Mouse (Mus musculus): ENCODE measurements around the gene Cnnm4. TPM values are rescaled to one million over a fixed set of nuclear protein-coding genes. Genes with fewer than 3 reads are reported as not detected.

Cnnm4 gene
- 1 to 10 TPM; 2.0 to 2.2 TPM for polyA plus RNA-seq (2017; shearing (Covaris generic))

GRCm38 (mm10) chr1:36471181-36472105 is at the start of gene Cnnm4:
Cnnm4 (plus strand) TSS chr1:36471620.

GRCm38 (mm10) chr1:36444471-36445464 is 26.7 kb upstream of the Cnnm4 start, which contains the start of gene Lman2l:
Lman2l (minus strand) TSS chr1:36445271.

GRCm38 (mm10) chr1:36511289-36512021 is 40.0 kb downstream of the Cnnm4 start, which contains the start of gene Cnnm3:
Cnnm3 (plus strand) TSS chr1:36511867.

GRCm38 (mm10) chr1:36536783-36537182 is 65.4 kb downstream of the Cnnm4 start, which contains the start of gene Ankrd23:
Ankrd23 (minus strand) TSS chr1:36536883.

GRCm38 (mm10) chr1:36539186-36539585 is 67.8 kb downstream of the Cnnm4 start, which contains the start of gene Gm42417:
Gm42417 (minus strand) TSS chr1:36539429.

DNA sequence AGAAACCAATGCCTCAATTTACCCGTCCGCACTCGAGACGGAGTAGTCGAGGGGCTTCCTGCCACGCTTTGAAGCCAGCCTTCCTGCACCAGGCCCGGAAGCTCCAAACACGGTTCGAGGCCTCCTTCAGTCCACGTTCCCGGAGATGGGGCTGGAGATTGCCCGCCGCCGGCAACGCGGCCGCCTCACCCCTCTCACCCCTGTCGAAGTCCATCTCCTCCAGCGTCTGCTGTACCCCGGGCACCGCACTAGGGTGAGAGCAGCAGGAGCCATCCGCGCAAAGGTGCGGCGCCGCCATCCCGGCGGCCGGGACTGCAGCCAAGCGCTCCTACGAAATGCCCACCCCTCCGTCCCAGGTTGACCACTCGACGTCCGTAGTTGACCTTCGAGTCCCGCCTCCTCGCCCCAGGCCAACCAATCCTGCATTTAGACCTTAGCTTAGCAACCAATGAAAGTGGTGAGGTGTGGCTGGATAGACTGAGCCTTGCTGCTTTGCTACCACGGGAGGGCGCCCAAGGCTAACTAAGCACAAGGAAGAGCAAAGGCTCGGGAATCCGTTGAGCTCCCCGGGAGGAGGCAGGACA is 75.6 kb downstream of the Cnnm4 start, which contains the start of gene Ankrd39:
Gene Ankrd39 (minus strand): TSS at position 558 of the 584 bp plus-strand sequence.

Other genes starting within 250 kb of the Cnnm4 start
- gene Uggt1, start 226.9 kb upstream of the Cnnm4 start, polyA plus RNA-seq (2017; shearing (Covaris generic)), result 10 to 100 TPM; 71.2 to 83.4 TPM
- gene Neurl3, start 196.9 kb upstream of the Cnnm4 start, polyA plus RNA-seq (2017; shearing (Covaris generic)), result 10 to 100 TPM; 71.1 to 84.4 TPM
- gene Arid5a, start 163.9 kb upstream of the Cnnm4 start, polyA plus RNA-seq (2017; shearing (Covaris generic)), result 100 to 1,000 TPM; 103 to 111 TPM
- 10 to 100 TPM; 42.3 to 44.1 TPM for gene Kansl3, start 102.4 kb upstream of the Cnnm4 start, polyA plus RNA-seq (2017; shearing (Covaris generic))
- under 1 TPM; 0.58 to 0.60 TPM for gene Fer1l5, start 99.3 kb upstream of the Cnnm4 start, polyA plus RNA-seq (2017; shearing (Covaris generic))
- 10 to 100 TPM; 12.5 to 19.3 TPM for gene Lman2l, start 26.3 kb upstream of the Cnnm4 start, polyA plus RNA-seq (2017; shearing (Covaris generic))
- gene Cnnm3, start 40.2 kb downstream of the Cnnm4 start, polyA plus RNA-seq (2017; shearing (Covaris generic)), result 10 to 100 TPM; 17.1 to 34.6 TPM
- gene Ankrd23, start 65.3 kb downstream of the Cnnm4 start, polyA plus RNA-seq (2017; shearing (Covaris generic)), result 10 to 100 TPM; 22.1 to 24.8 TPM
- gene Gm42417, start 67.8 kb downstream of the Cnnm4 start, polyA plus RNA-seq (2017; shearing (Covaris generic)), result 1 to 10 TPM in 1 of 2 experiments, not detected in 1; 1.0 TPM
- gene Ankrd39, start 75.8 kb downstream of the Cnnm4 start, polyA plus RNA-seq (2017; shearing (Covaris generic)), result 10 to 100 TPM; 25.1 to 30.1 TPM
- under 1 TPM; 0.35 to 0.98 TPM for gene Sema4c, start 86.7 kb downstream of the Cnnm4 start, polyA plus RNA-seq (2017; shearing (Covaris generic))
- gene Fam178b, start 211.6 kb downstream of the Cnnm4 start, polyA plus RNA-seq (2017; shearing (Covaris generic)), result under 1 TPM in 1 of 2 experiments, not detected in 1; 0.26 TPM
- gene Cox5b, start 219.8 kb downstream of the Cnnm4 start, polyA plus RNA-seq (2017; shearing (Covaris generic)), result 100 to 1,000 TPM; 581 to 642 TPM
- under 1 TPM in 1 of 2 experiments, not detected in 1; 0.28 TPM for gene 4933424G06Rik, start 238.5 kb downstream of the Cnnm4 start, polyA plus RNA-seq (2017; shearing (Covaris generic))
- gene Actr1b, start 242.8 kb downstream of the Cnnm4 start, polyA plus RNA-seq (2017; shearing (Covaris generic)), result 10 to 100 TPM; 50.1 to 58.2 TPM

All from activated CD4-positive, CD25-positive, alpha-beta regulatory T cell (primary cell).